In the genomic region with DNA sequence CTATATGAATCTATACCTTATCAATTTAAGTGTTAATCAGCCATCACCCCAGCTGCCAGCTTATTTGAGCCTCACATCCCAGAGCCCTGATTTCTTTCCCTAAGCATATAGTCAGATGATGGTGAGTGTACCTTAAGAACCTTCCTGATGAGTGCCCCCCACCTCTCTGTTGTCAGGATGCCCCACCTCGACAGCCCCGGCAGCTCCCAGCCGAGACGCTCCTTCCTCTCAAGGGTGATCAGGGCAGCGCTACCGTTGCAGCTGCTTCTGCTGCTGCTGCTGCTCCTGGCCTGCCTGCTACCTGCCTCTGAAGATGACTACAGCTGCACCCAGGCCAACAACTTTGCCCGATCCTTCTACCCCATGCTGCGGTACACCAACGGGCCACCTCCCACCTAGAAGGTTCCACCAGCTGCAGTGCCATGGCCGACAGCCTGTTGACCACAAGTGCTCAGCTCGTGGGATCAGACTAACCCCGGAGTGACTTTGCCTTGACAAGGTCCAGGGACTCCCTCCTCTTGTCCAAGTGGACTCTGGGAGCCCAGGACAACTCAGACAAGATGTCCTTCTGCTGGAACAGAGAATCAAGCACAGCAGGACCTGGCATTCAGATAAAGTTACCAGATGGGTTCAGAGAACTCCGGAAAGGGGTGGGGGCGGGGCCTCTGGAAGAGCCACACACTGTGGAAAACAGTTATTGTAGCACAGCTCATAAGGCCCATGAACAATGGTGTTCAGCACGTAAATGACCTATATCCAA, we compare ENCODE assay signal across 20 mouse cellular contexts.
DNase-seq lines count a peak whose midpoint lies in the region; ATAC-seq lines count a peak whose summit lies in the region.
"Had no signal": no experiment of that assay in that cellular context is flagged by ENCODE, and none has a peak within 500 bp of the region (broad histone marks: within the 10 kb centered on the region; RNA-seq: fewer than 3 reads in every experiment).

No protein-coding gene starts in this region.

- ATAC-seq in cerebellum, adult (ENCODE audit: insufficient number of reproducible peaks, low FRiP score, low TSS enrichment): peak; percentile 91
- ATAC-seq: forebrain, embryonic 13.5 days; hindbrain, embryonic 16.5 days; intestine, embryonic 15.5 days; lung, postnatal 0 days had no signal

- DNase-seq in brain, adult 2 months (ENCODE audit: low read depth, low spot score): peak; percentile 93
- DNase-seq in cerebellum, adult 8-10 months: peak; percentile 79
- DNase-seq in cerebellum, postnatal 25 days: peak; percentile 80 to 88
- no peak for DNase-seq in retina, postnatal 1 day
- DNase-seq in kidney, adult 18-20 months: no peak
- DNase-seq: adrenal gland, adult 8-10 months; B cell, adult 2 months; gastrocnemius, postnatal 36 days; heart, adult 18-20 months; kidney, adult 8-10 months; kidney, postnatal 4 days; liver, embryonic 13.5 days; lung, adult 18-20 months; lung, postnatal 4 days; right cerebral cortex, postnatal 25 days had no signal

Comparison
In these comparisons a context has a peak if more than half of its experiments do, and no peak if none do; other contexts are left out.
1. DNase-seq: peak in brain, adult 2 months (single experiment), cerebellum, adult 8-10 months (single experiment) and cerebellum, postnatal 25 days (2 of 2); none in retina, postnatal 1 day (single experiment) and kidney, adult 18-20 months (single experiment).